Mouse (Mus musculus) liver, embryonic 11.5 days (tissue): ENCODE data around the gene Zfp784. TPM values are rescaled to one million over a fixed set of nuclear protein-coding genes. Genes with fewer than 3 reads are reported as not detected.
"Not testable (repeated sequence)": the region's sequence is repeated elsewhere in the genome, so short reads cannot be mapped to it uniquely, and the experiment has no call there.

Experiments used
- ATAC-seq: fragments of 200-750 bp; cut with Nextera tagmentation; replicated peaks from 2 replicates; pipeline ENCODE4 v1.8.0; 2017; ENCODE audit warnings: moderate number of reproducible peaks, mild to moderate bottlenecking, moderate TSS enrichment, moderate library complexity; ENCODE audit not compliant: low FRiP score
- DNase-seq: peaks from one replicate; pipeline ENCODE4 v3.0.0-alpha.2; 2017; ENCODE audit warnings: low spot score
- H3K27ac ChIP-seq: fragments of 300-500 bp; sonication (generic); 2 replicates; pipeline ENCODE4 v1.5.1; 2014; ENCODE audit warnings: mild to moderate bottlenecking, low read depth, low read length, control low read depth
- H3K27me3 ChIP-seq: fragments of 300-500 bp; sonication (generic); replicated peaks from 2 replicates; pipeline ENCODE4 v1.6.1; 2014; ENCODE audit warnings: low read length, mixed read lengths; ENCODE audit not compliant: control insufficient read depth, insufficient read depth
- H3K36me3 ChIP-seq: fragments of 300-500 bp; sonication (generic); 2 replicates; pipeline ENCODE4 v1.6.1; 2014; ENCODE audit warnings: mild to moderate bottlenecking, low read length, moderate library complexity, mixed read lengths; ENCODE audit not compliant: control insufficient read depth, insufficient read depth
- H3K4me1 ChIP-seq: fragments of 300-500 bp; sonication (generic); replicated peaks from 2 replicates; pipeline ENCODE4 v1.6.1; 2014; ENCODE audit warnings: low read length, mixed read lengths; ENCODE audit not compliant: control insufficient read depth, insufficient read depth
- H3K4me2 ChIP-seq: fragments of 300-500 bp; sonication (generic); 2 replicates; pipeline ENCODE4 v1.6.1; 2014; ENCODE audit warnings: mild to moderate bottlenecking, control low read depth, moderate library complexity
- H3K4me3 ChIP-seq: fragments of 300-500 bp; sonication (generic); 2 replicates; pipeline ENCODE4 v1.5.1; 2014; ENCODE audit warnings: low read depth, low read length, control low read depth
- H3K9ac ChIP-seq: fragments of 300-500 bp; sonication (generic); 2 replicates; pipeline ENCODE4 v1.6.1; 2014; ENCODE audit warnings: low read depth, low read length, control low read depth
- H3K9me3 ChIP-seq: fragments of 300-500 bp; sonication (generic); 2 replicates; pipeline ENCODE4 v1.6.1; 2016; ENCODE audit warnings: low read length, inconsistent platforms, mixed read lengths; ENCODE audit not compliant: control insufficient read depth
- WGBS: fragments of 180-500 bp; shearing (Covaris S2); extraction: QIAGEN DNeasy Blood & Tissue Kit; methylation state at CpG from one replicate; pipeline ENCODE4 v1.1.7; 2014; 5-methylcytosine and 5-hydroxymethylcytosine counted together
- polyA plus RNA-seq: library from polyadenylated mRNA; unstranded; fragments of >200 nt; fragmentation: Nextera tagmentation; extraction: Ambion mirVana; gene quantifications from 2 replicates; pipeline ENCODE4 v1.2.1, GENCODE M21; 2014

The Zfp784 gene
- polyA plus RNA-seq, 1 experiment from 2014 or later: 2.4 TPM

DNA sequence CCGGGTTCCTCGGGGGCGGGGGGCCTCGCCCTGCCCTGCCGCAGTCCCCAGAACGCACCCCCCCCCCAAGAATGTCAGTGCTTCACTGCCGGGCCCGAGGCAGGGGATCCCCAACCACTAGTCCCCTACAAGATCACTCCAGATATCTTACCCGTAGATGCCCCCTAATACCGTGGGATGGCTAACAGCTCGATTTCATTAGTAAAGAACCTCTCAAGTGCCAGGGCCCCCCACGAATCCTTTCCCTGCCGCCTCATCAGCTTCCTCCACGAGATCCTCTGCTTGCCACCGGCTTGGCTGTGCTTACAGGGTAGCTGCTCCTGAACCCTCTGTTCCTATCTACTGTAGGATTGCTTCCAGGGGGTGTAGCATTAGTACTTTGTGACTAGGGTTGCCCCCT lies 17.6 kb downstream of the Zfp784 start:
- H3K4me2 ChIP-seq: peak overlapping the region; percentile 78
- ATAC-seq (0 out of 2 replicates have a peak, but pooled peaks have one; percentile 0), DNase-seq (no peak)
- no peaks in the 10 kb centered on the region for H3K9me3 ChIP-seq
- no peaks in the 10 kb centered on the region for H3K27me3 ChIP-seq
- peaks cover 20% of the 10 kb centered on the region for H3K4me1 ChIP-seq
- peak overlapping the region; percentile 87 for H3K4me3 ChIP-seq
- peak overlapping the region; percentile 93 for H3K9ac ChIP-seq
- peaks cover 21% of the 10 kb centered on the region; the same call in 1 of the 2 replicates for H3K36me3 ChIP-seq
- peak overlapping the region; percentile 98 for H3K27ac ChIP-seq
- WGBS: under 1% methylated on average over 10 of the region's 15 CpGs

DNA sequence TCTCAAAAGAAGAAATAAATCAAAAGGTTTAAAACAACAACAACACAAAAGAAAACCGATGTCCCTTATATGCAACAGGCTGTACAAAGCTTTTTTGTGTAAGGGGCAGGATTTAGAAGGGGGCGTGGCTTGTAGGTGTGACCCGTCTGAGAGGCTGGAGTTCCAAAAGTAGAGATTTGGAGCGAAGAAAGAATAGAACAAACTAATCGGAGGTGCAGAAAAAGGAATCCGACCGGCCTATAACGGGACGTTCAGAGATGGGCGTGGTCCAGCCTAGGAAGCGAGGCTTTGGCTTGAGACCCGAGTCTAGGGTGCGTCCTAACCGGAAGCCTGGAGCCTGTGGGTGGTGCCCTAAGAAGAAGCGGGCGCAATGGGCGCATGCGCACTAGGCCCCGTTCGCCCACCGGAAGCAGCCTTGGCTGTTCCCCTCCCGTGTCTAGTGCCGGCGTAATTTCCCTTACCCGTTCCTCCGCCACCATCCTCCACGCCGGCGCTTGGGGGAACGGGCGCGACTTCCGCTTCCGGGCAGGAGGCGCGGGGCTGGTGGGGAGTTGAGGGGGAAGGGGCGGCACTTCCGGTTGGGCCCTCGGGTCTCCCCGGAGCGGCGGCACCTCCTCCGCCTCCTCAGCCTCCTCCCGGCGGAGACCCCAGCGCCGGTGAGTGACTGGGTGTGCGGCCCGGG lies 18.1 kb downstream of the Zfp784 start, which contains the start of the genes Zfp865 and Ccdc106:
Zfp865 (plus strand) TSS at position 377 of the 682 bp plus-strand sequence.
Ccdc106 (plus strand) TSS at position 554 of the 682 bp plus-strand sequence.
- H3K4me2 ChIP-seq: peak within 1 kb of the TSS; percentile 78
- ATAC-seq: peak; percentile 87
- peak within 1 kb of the TSS; percentile 87 for H3K4me3 ChIP-seq
- H3K36me3 ChIP-seq: peaks cover 21% of the 10 kb centered on the region; the same call in 1 of the 2 replicates
- H3K9ac ChIP-seq: peak within 1 kb of the TSS; percentile 93
- DNase-seq: peak; percentile 98
- no peaks in the 10 kb centered on the region for H3K9me3 ChIP-seq
- peak within 1 kb of the TSS; percentile 98 for H3K27ac ChIP-seq
- no peaks in the 10 kb centered on the region for H3K27me3 ChIP-seq
- WGBS: under 1% methylated on average over 44 of the region's 49 CpGs
- H3K4me1 ChIP-seq: peaks cover 20% of the 10 kb centered on the region

DNA sequence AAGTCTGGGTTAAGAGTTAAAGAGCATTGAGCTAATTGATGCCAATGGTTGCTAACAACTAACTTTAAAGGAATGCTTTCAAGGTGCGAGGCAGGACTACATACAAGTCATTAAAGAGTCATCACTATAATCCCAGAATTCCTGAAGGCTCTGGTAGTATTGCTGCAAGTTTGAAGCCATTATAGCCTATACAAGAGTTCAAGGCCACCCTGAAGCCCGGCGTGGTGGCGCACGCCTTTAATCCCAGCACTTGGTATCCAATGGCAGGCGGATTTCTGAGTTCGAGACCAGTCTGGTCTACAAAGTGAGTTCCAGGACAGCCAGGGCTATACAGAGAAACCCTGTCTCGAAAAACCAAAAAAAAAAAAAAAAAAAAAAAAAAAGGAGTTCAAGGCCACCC lies 18.7 kb downstream of the Zfp784 start:
- Histone ChIP-seq H3K9ac (peak overlapping the region; percentile 93), H3K4me1 (peaks cover 20% of the 10 kb centered on the region), H3K36me3 (peaks cover 17% of the 10 kb centered on the region; the same call in 1 of the 2 replicates), H3K4me3 (peak overlapping the region; percentile 87), H3K27ac (peak overlapping the region; percentile 98), H3K4me2 (peak overlapping the region; percentile 78)
- 26% methylated on average over 8 of the region's 8 CpGs for whole genome bisulfite sequencing
- not testable (repeated sequence) for ATAC-seq, H3K9me3 ChIP-seq, H3K27me3 ChIP-seq, DNase-seq

DNA sequence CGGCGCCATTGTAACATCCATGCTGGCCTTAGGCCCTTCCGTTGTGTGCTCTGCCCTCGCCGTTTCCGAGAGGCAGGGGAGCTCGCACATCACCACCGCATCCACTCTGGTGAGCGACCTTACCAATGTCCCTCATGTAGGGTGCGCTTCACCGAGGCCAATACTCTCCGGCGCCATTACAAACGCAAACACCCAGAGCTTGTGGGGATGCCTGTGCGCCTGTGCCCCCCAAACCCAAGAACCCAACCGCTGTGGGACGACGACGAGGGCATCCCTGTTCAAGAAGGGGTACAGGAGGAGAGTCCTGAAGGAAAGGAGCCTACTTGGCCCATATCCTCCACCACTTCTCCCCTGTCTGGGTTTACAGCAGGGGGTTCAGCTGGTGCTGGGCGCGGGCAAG lies 20.3 kb downstream of the Zfp784 start:
- no peak overlapping the region for H3K9ac ChIP-seq
- peaks cover 25% of the 10 kb centered on the region for H3K4me1 ChIP-seq
- no peaks in the 10 kb centered on the region for H3K9me3 ChIP-seq
- H3K27ac ChIP-seq: no peak overlapping the region
- no peaks in the 10 kb centered on the region for H3K27me3 ChIP-seq
- no peak overlapping the region for H3K4me3 ChIP-seq
- H3K36me3 ChIP-seq: peaks cover 13% of the 10 kb centered on the region; the same call in 1 of the 2 replicates
- no peak for DNase-seq
- no peak overlapping the region for H3K4me2 ChIP-seq
- no peak for ATAC-seq
- WGBS: 96% methylated on average over 21 of the region's 21 CpGs

DNA sequence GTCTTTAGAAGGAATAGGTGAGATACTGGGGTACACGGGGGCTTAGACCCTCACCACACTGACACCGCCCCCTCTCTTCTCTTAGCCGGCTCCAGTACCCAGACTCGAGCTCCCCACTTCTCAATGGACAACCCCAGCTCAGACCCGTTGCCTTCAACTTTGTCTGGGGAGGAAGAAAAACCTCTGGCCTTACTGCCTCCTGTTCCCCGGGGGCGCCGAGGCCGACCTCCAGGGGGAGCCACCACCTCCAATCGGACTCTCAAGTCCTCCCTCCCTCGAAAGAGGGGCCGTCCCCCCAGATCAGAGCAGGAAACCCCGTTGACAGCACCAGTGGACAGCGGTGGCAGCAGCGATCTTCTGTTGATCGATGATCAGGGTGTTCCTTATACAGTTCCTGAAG lies 20.9 kb downstream of the Zfp784 start:
- Histone ChIP-seq H3K4me1 (peaks cover 25% of the 10 kb centered on the region), H3K27ac (no peak overlapping the region), H3K9ac (no peak overlapping the region), H3K4me2 (no peak overlapping the region), H3K36me3 (peaks cover 16% of the 10 kb centered on the region), H3K4me3 (no peak overlapping the region), H3K27me3 (no peaks in the 10 kb centered on the region), H3K9me3 (no peaks in the 10 kb centered on the region)
- 91% methylated on average over 16 of the region's 16 CpGs for WGBS
- ATAC-seq (no peak), DNase-seq (no peak)

DNA sequence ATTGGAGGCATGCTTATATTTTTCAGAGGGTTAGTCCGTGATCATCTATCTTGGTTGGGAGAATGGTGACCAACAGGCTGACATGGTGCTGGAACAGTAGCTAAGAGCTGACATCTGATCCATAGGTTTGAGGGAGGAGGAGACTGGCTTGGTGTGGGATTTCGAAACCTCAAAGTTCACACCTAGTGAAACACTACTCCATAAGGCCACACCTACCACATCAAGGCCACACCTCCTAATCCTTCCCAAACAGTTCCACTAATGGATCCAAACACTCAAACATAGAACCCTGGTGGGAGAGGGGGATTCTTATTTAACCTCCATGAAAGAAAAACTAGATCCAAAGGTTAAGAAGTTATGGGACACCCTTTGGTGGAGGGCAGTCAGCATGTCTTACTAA lies 21.3 kb downstream of the Zfp784 start:
- Histone ChIP-seq H3K9ac (no peak overlapping the region), H3K4me1 (peaks cover 25% of the 10 kb centered on the region)
- ATAC-seq: no peak

DNA sequence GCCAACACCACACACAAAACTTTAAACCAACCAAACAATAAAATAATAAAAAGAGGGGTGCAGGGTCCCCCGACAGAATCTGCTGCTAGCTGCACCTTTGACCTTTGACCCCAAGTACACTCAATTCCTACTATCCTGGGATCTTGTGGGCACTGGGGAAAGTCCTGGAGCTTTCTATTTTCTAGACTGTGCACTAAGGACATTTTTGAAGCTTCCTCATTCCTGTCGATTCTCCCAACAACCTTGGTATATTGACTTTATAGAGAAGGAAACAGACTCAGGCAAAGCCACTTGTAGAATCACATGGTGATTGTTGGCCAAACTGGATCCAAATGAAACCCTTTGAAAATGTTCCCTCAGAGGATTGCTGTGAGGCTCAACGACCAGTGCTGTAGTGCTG lies 22.2 kb downstream of the Zfp784 start:
- 53% methylated on average over 3 of the region's 3 CpGs for WGBS
- no peaks in the 10 kb centered on the region for H3K27me3 ChIP-seq

More for the DNA sequence above, 21.3 kb downstream of the Zfp784 start:
- H3K4me3 ChIP-seq: no peak overlapping the region
- H3K4me2 ChIP-seq: no peak overlapping the region
- H3K27ac ChIP-seq: no peak overlapping the region
- WGBS: 94% methylated on average over 2 of the region's 2 CpGs
- DNase-seq: no peak
- H3K27me3 ChIP-seq: no peaks in the 10 kb centered on the region
- H3K9me3 ChIP-seq: no peaks in the 10 kb centered on the region
- peaks cover 17% of the 10 kb centered on the region for H3K36me3 ChIP-seq

DNA sequence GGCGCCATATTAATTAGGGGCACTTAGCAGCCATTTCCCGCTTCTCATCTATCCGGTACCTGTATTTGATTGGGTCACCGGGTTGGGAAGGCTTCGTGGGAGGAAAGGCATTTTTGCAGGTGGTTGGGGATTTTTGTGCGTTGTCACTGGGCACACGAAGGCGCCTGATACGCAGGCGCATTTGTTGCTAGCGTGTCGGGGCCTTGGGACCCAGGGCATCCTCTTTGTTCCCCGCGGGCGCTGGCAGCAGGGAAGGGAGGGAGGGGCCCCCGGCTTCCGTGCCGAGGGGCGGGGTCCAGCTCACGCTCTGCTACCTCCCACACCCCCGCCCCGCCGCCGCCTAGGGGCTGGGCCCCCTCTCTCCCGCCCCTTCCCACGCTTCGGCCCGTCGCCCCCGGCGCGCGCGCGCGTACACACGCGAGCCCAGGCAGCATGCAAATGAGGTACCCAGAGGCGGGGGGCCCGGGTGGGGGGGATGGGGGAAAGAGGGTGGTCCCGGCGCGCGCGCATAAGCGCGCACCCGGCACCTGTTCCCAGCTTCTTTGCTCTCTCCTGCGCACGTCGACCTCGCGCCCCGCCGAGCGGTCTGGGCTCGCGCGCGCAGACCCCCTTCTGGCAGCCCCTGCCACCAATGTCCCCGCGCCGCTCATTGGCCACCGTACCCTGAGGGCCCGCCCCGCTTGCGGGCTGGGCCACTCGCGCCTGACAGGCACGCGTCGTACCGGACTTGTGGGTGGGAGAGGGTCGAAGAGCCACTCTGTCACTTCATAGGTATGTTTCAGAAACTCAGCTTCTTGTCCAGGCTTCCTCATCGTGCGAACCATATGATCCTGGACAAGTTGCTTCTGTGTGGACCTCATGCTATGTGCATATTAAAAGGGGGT lies 22.9 kb downstream of the Zfp784 start, which contains the start of gene Gm44973:
Gm44973 (plus strand) TSS at position 379 of the 884 bp plus-strand sequence.
- no peaks in the 10 kb centered on the region for H3K9me3 ChIP-seq
- peak within 1 kb of the TSS; percentile 75 for H3K4me3 ChIP-seq
- H3K4me1 ChIP-seq: peaks cover 19% of the 10 kb centered on the region
- DNase-seq: peak; percentile 97
- peak within 1 kb of the TSS; percentile 90 for H3K4me2 ChIP-seq
- no peaks in the 10 kb centered on the region for H3K27me3 ChIP-seq
- under 1% methylated on average over 63 of the region's 76 CpGs for WGBS
- H3K9ac ChIP-seq: peak within 1 kb of the TSS; percentile 93
- peak within 1 kb of the TSS; percentile 99 for H3K27ac ChIP-seq
- H3K36me3 ChIP-seq: peaks cover 32% of the 10 kb centered on the region
- ATAC-seq: peak; percentile 77

More for the DNA sequence above, 22.2 kb downstream of the Zfp784 start:
- DNase-seq: no peak
- Histone ChIP-seq H3K4me1 (peaks cover 21% of the 10 kb centered on the region), H3K36me3 (peaks cover 26% of the 10 kb centered on the region), H3K9ac (peak overlapping the region; percentile 93), H3K4me3 (peak overlapping the region; percentile 75), H3K9me3 (no peaks in the 10 kb centered on the region), H3K4me2 (peak overlapping the region; percentile 90), H3K27ac (peak overlapping the region; percentile 99)
- no peak for ATAC-seq
